Mouse (Mus musculus) forebrain, embryonic 10.5 days (tissue): Measurements from ENCODE around the gene Lsamp. TPM values are rescaled to one million over a fixed set of nuclear protein-coding genes. Genes with fewer than 3 reads are reported as not detected.
A peak's percentile ranks its signal among the peaks of the same experiment; 100 is the strongest.

ENCODE experiments used
- DNase-seq: peaks from one replicate; pipeline ENCODE4 v3.0.0-alpha.2; 2017; ENCODE audit warnings: low spot score; ENCODE audit errors: extremely low spot score
- H3K27ac ChIP-seq: fragments of 300-500 bp; sonication (generic); 2 replicates; pipeline ENCODE4 v1.5.1; 2016; ENCODE audit warnings: mild to moderate bottlenecking
- H3K27me3 ChIP-seq: fragments of 300-500 bp; sonication (generic); 2 replicates; pipeline ENCODE4 v1.6.1; 2016; ENCODE audit warnings: mild to moderate bottlenecking; ENCODE audit not compliant: poor library complexity, severe bottlenecking
- H3K36me3 ChIP-seq: fragments of 300-500 bp; sonication (generic); replicated peaks from 2 replicates; pipeline ENCODE4 v1.6.1; 2016; ENCODE audit warnings: mild to moderate bottlenecking, moderate library complexity
- H3K4me1 ChIP-seq: fragments of 300-500 bp; sonication (generic); 2 replicates; pipeline ENCODE4 v1.6.1; 2016
- H3K4me3 ChIP-seq: fragments of 300-500 bp; sonication (generic); 2 replicates; pipeline ENCODE4 v1.5.1; 2016; ENCODE audit warnings: mild to moderate bottlenecking, moderate library complexity
- H3K9me3 ChIP-seq: fragments of 300-500 bp; sonication (generic); 2 replicates; pipeline ENCODE4 v1.6.1; 2016; ENCODE audit warnings: mild to moderate bottlenecking, moderate library complexity
- WGBS: fragments of 180-500 bp; shearing (Covaris S2); methylation state at CpG from one replicate; pipeline ENCODE4 v1.1.7; 2016; 5-methylcytosine and 5-hydroxymethylcytosine counted together
- polyA plus RNA-seq: library from polyadenylated mRNA; unstranded; fragments of >200 nt; fragmentation: Nextera tagmentation; extraction: Ambion mirVana; gene quantifications from 2 replicates; pipeline ENCODE4 v1.2.1, GENCODE M21; 2016

Lsamp gene
- polyA plus RNA-seq, 1 experiment from 2014 or later, result 13.7 TPM

GRCm38 (mm10) chr16:41839751-41840404 lies 1855.7 kb downstream of the Lsamp start:
- H3K27me3 ChIP-seq, result no peaks in the 10 kb centered on the region
- no peak overlapping the region for H3K4me3 ChIP-seq
- H3K27ac ChIP-seq, result no peak overlapping the region
- no peaks in the 10 kb centered on the region for H3K36me3 ChIP-seq
- no peak for DNase-seq
- no peaks in the 10 kb centered on the region for H3K9me3 ChIP-seq
- 97% methylated on average over 2 of the region's 2 CpGs for WGBS
- H3K4me1 ChIP-seq, result no peaks in the 10 kb centered on the region

GRCm38 (mm10) chr16:41846903-41847302 lies 1862.7 kb downstream of the Lsamp start:
- WGBS, result 89% methylated on average over 6 of the region's 6 CpGs

GRCm38 (mm10) chr16:41871917-41872593 lies 1887.9 kb downstream of the Lsamp start:
- Histone ChIP-seq H3K4me1 (no peaks in the 10 kb centered on the region), H3K36me3 (no peaks in the 10 kb centered on the region), H3K4me3 (no peak overlapping the region), H3K27ac (no peak overlapping the region), H3K9me3 (no peaks in the 10 kb centered on the region), H3K27me3 (no peaks in the 10 kb centered on the region)
- no peak for DNase-seq
- WGBS, result 86% methylated on average over 6 of the region's 6 CpGs

More at GRCm38 (mm10) chr16:41846903-41847302, 1862.7 kb downstream of the Lsamp start:
- Histone ChIP-seq H3K4me3 (no peak overlapping the region), H3K27me3 (no peaks in the 10 kb centered on the region), H3K27ac (no peak overlapping the region), H3K36me3 (no peaks in the 10 kb centered on the region), H3K4me1 (no peaks in the 10 kb centered on the region), H3K9me3 (no peaks in the 10 kb centered on the region)
- no peak for DNase-seq

- no peak for DNase-seq
- no peaks in the 10 kb centered on the region for H3K9me3 ChIP-seq
- H3K27ac ChIP-seq, result no peak overlapping the region
- 74% methylated on average over 16 of the region's 16 CpGs for WGBS
- no peaks in the 10 kb centered on the region for H3K27me3 ChIP-seq
- H3K36me3 ChIP-seq, result no peaks in the 10 kb centered on the region
- H3K4me3 ChIP-seq, result no peak overlapping the region
- peaks cover 6% of the 10 kb centered on the region; the same call in 1 of the 2 replicates for H3K4me1 ChIP-seq
Measured at GRCm38 (mm10) chr16:41888546-41889165, 1904.5 kb downstream of the Lsamp start.

- DNase-seq, result no peak
Measured at GRCm38 (mm10) chr16:41900783-41901182, 1916.6 kb downstream of the Lsamp start.

GRCm38 (mm10) chr16:41903654-41904053 lies 1919.5 kb downstream of the Lsamp start:
- no peak for DNase-seq
- H3K36me3 ChIP-seq, result no peaks in the 10 kb centered on the region
- no peak overlapping the region for H3K4me3 ChIP-seq
- no peaks in the 10 kb centered on the region for H3K27me3 ChIP-seq
- H3K4me1 ChIP-seq, result no peaks in the 10 kb centered on the region
- no peak overlapping the region for H3K27ac ChIP-seq
- no peaks in the 10 kb centered on the region for H3K9me3 ChIP-seq
- 80% methylated on average over 3 of the region's 3 CpGs for WGBS

More at GRCm38 (mm10) chr16:41900783-41901182, 1916.6 kb downstream of the Lsamp start:
- Histone ChIP-seq H3K27ac (no peak overlapping the region), H3K27me3 (no peaks in the 10 kb centered on the region), H3K4me3 (no peak overlapping the region), H3K9me3 (no peaks in the 10 kb centered on the region), H3K36me3 (no peaks in the 10 kb centered on the region), H3K4me1 (no peaks in the 10 kb centered on the region)
- WGBS, result 60% methylated on average over 2 of the region's 2 CpGs

GRCm38 (mm10) chr16:41912584-41913193 lies 1928.5 kb downstream of the Lsamp start:
- 73% methylated on average over 4 of the region's 4 CpGs for WGBS
- Histone ChIP-seq H3K36me3 (no peaks in the 10 kb centered on the region), H3K4me1 (peaks cover 12% of the 10 kb centered on the region), H3K27me3 (no peaks in the 10 kb centered on the region), H3K27ac (peak overlapping the region; percentile 48; the same call in 1 of the 2 replicates), H3K9me3 (no peaks in the 10 kb centered on the region), H3K4me3 (no peak overlapping the region)
- DNase-seq, result no peak

- Histone ChIP-seq H3K27me3 (no peaks in the 10 kb centered on the region), H3K36me3 (no peaks in the 10 kb centered on the region), H3K4me1 (peaks cover 12% of the 10 kb centered on the region), H3K9me3 (no peaks in the 10 kb centered on the region), H3K27ac (no peak overlapping the region), H3K4me3 (no peak overlapping the region)
- no peak for DNase-seq
- WGBS, result 89% methylated on average over 4 of the region's 4 CpGs
Measured at GRCm38 (mm10) chr16:41913346-41913745, 1929.2 kb downstream of the Lsamp start.

GRCm38 (mm10) chr16:41916342-41916741 lies 1932.2 kb downstream of the Lsamp start:
- WGBS, result 80% methylated on average over 3 of the region's 3 CpGs
- Histone ChIP-seq H3K9me3 (no peaks in the 10 kb centered on the region), H3K4me1 (peaks cover 12% of the 10 kb centered on the region)

GRCm38 (mm10) chr16:41917057-41917821 lies 1933.1 kb downstream of the Lsamp start:
- Histone ChIP-seq H3K27ac (no peak overlapping the region), H3K4me3 (no peak overlapping the region), H3K27me3 (no peaks in the 10 kb centered on the region), H3K4me1 (peaks cover 12% of the 10 kb centered on the region), H3K9me3 (no peaks in the 10 kb centered on the region), H3K36me3 (no peaks in the 10 kb centered on the region)
- WGBS, result 72% methylated on average over 6 of the region's 6 CpGs
- no peak for DNase-seq

More at GRCm38 (mm10) chr16:41916342-41916741, 1932.2 kb downstream of the Lsamp start:
- H3K27me3 ChIP-seq, result no peaks in the 10 kb centered on the region
- H3K27ac ChIP-seq, result no peak overlapping the region
- H3K36me3 ChIP-seq, result no peaks in the 10 kb centered on the region
- H3K4me3 ChIP-seq, result no peak overlapping the region
- no peak for DNase-seq

- DNase-seq, result no peak
- Histone ChIP-seq H3K36me3 (no peaks in the 10 kb centered on the region), H3K4me1 (0 out of 2 replicates have a peak, but pooled peaks cover 3% of the 10 kb centered on the region), H3K4me3 (no peak overlapping the region), H3K9me3 (no peaks in the 10 kb centered on the region), H3K27me3 (no peaks in the 10 kb centered on the region), H3K27ac (no peak overlapping the region)
- WGBS, result 89% methylated on average over 4 of the region's 4 CpGs
Measured at GRCm38 (mm10) chr16:41929546-41929945, 1945.4 kb downstream of the Lsamp start.

- no peak for DNase-seq
- H3K27me3 ChIP-seq, result no peaks in the 10 kb centered on the region
- no peaks in the 10 kb centered on the region for H3K9me3 ChIP-seq
- H3K4me3 ChIP-seq, result no peak overlapping the region
- no peaks in the 10 kb centered on the region for H3K36me3 ChIP-seq
- 89% methylated on average over 2 of the region's 2 CpGs for WGBS
- no peak overlapping the region for H3K27ac ChIP-seq
- 0 out of 2 replicates have a peak, but pooled peaks cover under 1% of the 10 kb centered on the region for H3K4me1 ChIP-seq
Measured at GRCm38 (mm10) chr16:41935701-41936100, 1951.5 kb downstream of the Lsamp start.
